Mouse (Mus musculus) CH12.LX (cell line): ENCODE data around the gene Spen. TPM values are rescaled to one million over a fixed set of nuclear protein-coding genes. Genes with fewer than 3 reads are reported as not detected.

Experiments
- DNase-seq: peaks from one replicate; pipeline ENCODE4 v3.0.0-alpha.2; 2013; ENCODE audit errors: extremely low read depth
- H3K27ac ChIP-seq: 2 replicates; pipeline ENCODE4 v1.5.1; 2012; ENCODE audit warnings: low read depth, mild to moderate bottlenecking, control low read depth, moderate library complexity; ENCODE audit not compliant: insufficient read depth
- H3K27me3 ChIP-seq: replicated peaks from 2 replicates; pipeline ENCODE3; 2012; ENCODE audit warnings: inconsistent platforms
- H3K36me3 ChIP-seq, 2 experiments: replicated peaks in 1 of 2; 2 replicates each; pipeline versions ENCODE3 to v1.6.1; 2012; ENCODE audit warnings: inconsistent platforms in 1 of 2, low read length in 1 of 2, mild to moderate bottlenecking in 1 of 2, mixed read lengths in 1 of 2, moderate library complexity in 1 of 2; ENCODE audit not compliant: control insufficient read depth in 1 of 2, insufficient read depth in 1 of 2
- H3K4me1 ChIP-seq, 2 experiments: 2 replicates each; pipeline ENCODE4 v1.6.1; 2012; ENCODE audit warnings: inconsistent platforms in 1 of 2, moderate library complexity in 1 of 2; ENCODE audit not compliant: insufficient read depth in 2 of 2, control insufficient read depth in 1 of 2
- H3K4me2 ChIP-seq: 2 replicates; pipeline ENCODE4 v1.6.1; 2012; ENCODE audit warnings: low read depth, mild to moderate bottlenecking, control low read depth; ENCODE audit not compliant: poor library complexity, insufficient read depth, severe bottlenecking
- H3K4me3 ChIP-seq, 3 experiments: fragments of 150-350 bp in 1 of 3; sonication (generic) in 1 of 3; replicated peaks in 1 of 3; 2 replicates each; pipeline versions ENCODE3 to v1.5.1; 2011 to 2012; ENCODE audit warnings: low read depth in 2 of 3, low read length in 2 of 3, mild to moderate bottlenecking in 2 of 3, moderate library complexity in 2 of 3, control low read depth in 1 of 3, improper control_type of control experiment in 1 of 3, inconsistent platforms in 1 of 3, mixed read lengths in 1 of 3; ENCODE audit not compliant: poor library complexity in 1 of 3
- H3K79me2 ChIP-seq: replicated peaks from 2 replicates; pipeline ENCODE4 v1.6.1; 2012; ENCODE audit warnings: mild to moderate bottlenecking, moderate library complexity; ENCODE audit not compliant: control insufficient read depth, poor library complexity, insufficient read depth, severe bottlenecking; ENCODE audit errors: extremely low read depth
- H3K9ac ChIP-seq: 2 replicates; pipeline ENCODE4 v1.6.1; 2012; ENCODE audit warnings: low read depth, mild to moderate bottlenecking, control low read depth, moderate library complexity; ENCODE audit not compliant: insufficient read depth
- H3K9me3 ChIP-seq: replicated peaks from 2 replicates; pipeline ENCODE3; 2012; ENCODE audit warnings: low read length, inconsistent platforms, mixed read lengths
- BHLHE40 ChIP-seq: IDR thresholded peaks from 2 replicates; pipeline ENCODE4 v1.6.1; 2011; ENCODE audit warnings: mild to moderate bottlenecking, low read depth, low read length, improper control_type of control experiment
- CHD2 ChIP-seq: IDR thresholded peaks from 2 replicates; pipeline ENCODE4 v1.6.1; 2011; ENCODE audit warnings: low read length, improper control_type of control experiment
- E2F4 ChIP-seq: IDR thresholded peaks from 2 replicates; pipeline ENCODE4 v1.6.1; 2011; ENCODE audit warnings: low read depth, low read length, improper control_type of control experiment; ENCODE audit not compliant: insufficient replicate concordance
- ETS1 ChIP-seq: conservative IDR thresholded peaks from 2 replicates; pipeline ENCODE4 v1.6.1; 2012; ENCODE audit warnings: low read depth, mild to moderate bottlenecking, inconsistent platforms, low read length, improper control_type of control experiment, moderate library complexity
- GABPA ChIP-seq: IDR thresholded peaks from 2 replicates; pipeline ENCODE4 v1.6.1; 2012; ENCODE audit warnings: low read depth, low read length, improper control_type of control experiment, inconsistent platforms; ENCODE audit not compliant: insufficient replicate concordance
- HCFC1 ChIP-seq: IDR thresholded peaks from 2 replicates; pipeline ENCODE4 v1.6.1; 2012; ENCODE audit warnings: low read depth, mild to moderate bottlenecking, inconsistent platforms, low read length, improper control_type of control experiment
- IRF4 ChIP-seq: IDR thresholded peaks from 2 replicates; pipeline ENCODE4 v1.6.1; 2014; ENCODE audit warnings: low read depth, mild to moderate bottlenecking, inconsistent platforms, low read length, improper control_type of control experiment
- JUND ChIP-seq: conservative IDR thresholded peaks from 2 replicates; pipeline ENCODE4 v1.6.1; 2011; ENCODE audit warnings: low read depth, low read length, improper control_type of control experiment
- MAFK ChIP-seq: IDR thresholded peaks from 2 replicates; pipeline ENCODE4 v1.6.1; 2011; ENCODE audit warnings: low read length, improper control_type of control experiment; ENCODE audit not compliant: insufficient replicate concordance
- MAZ ChIP-seq: IDR thresholded peaks from 2 replicates; pipeline ENCODE4 v1.6.1; 2012; ENCODE audit warnings: low read depth, mild to moderate bottlenecking, inconsistent platforms, low read length, improper control_type of control experiment, moderate library complexity
- MEF2A ChIP-seq: IDR thresholded peaks from 2 replicates; pipeline ENCODE4 v1.6.1; 2014; ENCODE audit warnings: low read depth, mild to moderate bottlenecking, inconsistent platforms, low read length, improper control_type of control experiment, borderline replicate concordance
- MXI1 ChIP-seq: IDR thresholded peaks from 2 replicates; pipeline ENCODE4 v1.6.1; 2011; ENCODE audit warnings: mild to moderate bottlenecking, low read depth, low read length, improper control_type of control experiment
- NRF1 ChIP-seq: IDR thresholded peaks from 2 replicates; pipeline ENCODE4 v1.6.1; 2014; ENCODE audit warnings: low read depth, mild to moderate bottlenecking, inconsistent platforms, low read length, improper control_type of control experiment, moderate library complexity
- PAX5 ChIP-seq: IDR thresholded peaks from 2 replicates; pipeline ENCODE4 v1.6.1; 2012; ENCODE audit warnings: low read length, inconsistent platforms, mixed read lengths
- POLR2A ChIP-seq: IDR thresholded peaks from 2 replicates; pipeline ENCODE4 v1.6.1; 2011; ENCODE audit warnings: low read depth, mild to moderate bottlenecking, improper control_type of control experiment, low read length
- POLR2AphosphoS2 ChIP-seq: IDR thresholded peaks from 2 replicates; pipeline ENCODE4 v1.6.1; 2011; ENCODE audit warnings: low read depth, low read length, improper control_type of control experiment
- RCOR1 ChIP-seq: conservative IDR thresholded peaks from 2 replicates; pipeline ENCODE4 v1.6.1; 2012; ENCODE audit warnings: low read depth, mild to moderate bottlenecking, inconsistent platforms, low read length, improper control_type of control experiment
- SIN3A ChIP-seq: IDR thresholded peaks from 2 replicates; pipeline ENCODE4 v1.6.1; 2012; ENCODE audit warnings: low read length, improper control_type of control experiment, inconsistent platforms
- SMC3 ChIP-seq: IDR thresholded peaks from 2 replicates; pipeline ENCODE4 v1.6.1; 2011; ENCODE audit warnings: low read depth, low read length, improper control_type of control experiment
- TBP ChIP-seq: conservative IDR thresholded peaks from 2 replicates; pipeline ENCODE4 v1.6.1; 2011; ENCODE audit warnings: low read depth, low read length, improper control_type of control experiment
- TCF12 ChIP-seq: IDR thresholded peaks from 2 replicates; pipeline ENCODE4 v1.6.1; 2014; ENCODE audit warnings: low read depth, mild to moderate bottlenecking, inconsistent platforms, low read length, improper control_type of control experiment
- ZKSCAN1 ChIP-seq: IDR thresholded peaks from 2 replicates; pipeline ENCODE4 v1.6.1; 2012; ENCODE audit warnings: low read depth, inconsistent platforms, low read length, improper control_type of control experiment, borderline replicate concordance
- ZMIZ1 ChIP-seq: IDR thresholded peaks from 2 replicates; pipeline ENCODE4 v1.6.1; 2012; ENCODE audit warnings: low read depth, mild to moderate bottlenecking, inconsistent platforms, low read length, improper control_type of control experiment
- dilution Hi-C: fragments of 300-500 bp; cut with MboI; formaldehyde crosslinking; loops from 2 replicates; pipeline ENCODE4 v1.14.3; 2020; ENCODE audit warnings: low sequenced_read_pairs; ENCODE audit not compliant: extremely low pct_unique_long_range_greater_than_20kb, extremely low pct_ligation_motif_present
- in situ Hi-C: fragments of 300-500 bp; cut with MboI; formaldehyde crosslinking; loops from 3 replicates; pipeline ENCODE4 v1.14.3; 2019; ENCODE audit warnings: low sequenced_read_pairs, low pct_ligation_motif_present, low pct_unique_long_range_greater_than_20kb, mixed read lengths
- polyA plus RNA-seq: library from polyadenylated mRNA; unstranded; fragments of >175 nt; gene quantifications from 2 replicates; pipeline ENCODE4 v1.2.1, GENCODE M21; 2012; ENCODE audit warnings: low read depth; ENCODE audit not compliant: insufficient read length
- total RNA-seq, 2 experiments: library from RNA; depleted of rRNA; stranded (reverse); fragments of 300-350 nt in 1 of 2; fragments of >200 nt in 1 of 2; gene quantifications; 2 replicates each; pipeline ENCODE4 v1.2.3; 2012 to 2014

The Spen gene
- total and polyA plus RNA-seq, 3 experiments = 4.0 to 21.6 (median 10.2) TPM

GRCm38 (mm10) chr4:141583919-141584318 is 45.5 kb upstream of the Spen start:
- no peak overlapping the region for H3K4me3 ChIP-seq
- H3K79me2 ChIP-seq = no peaks in the 10 kb centered on the region
- peaks cover 3% of the 10 kb centered on the region for H3K9me3 ChIP-seq
- peaks cover 0 to 20% of the 10 kb centered on the region in 2 experiments; a peak in 2 of 4 replicates for H3K4me1 ChIP-seq
- in situ Hi-C loops (loop anchor here (5.0 kb wide), 1 partner anchor 177 kb away; no protein-coding TSS in a partner anchor), dilution Hi-C loops (no loop called here)
- H3K27me3 ChIP-seq = no peaks in the 10 kb centered on the region
- no peak overlapping the region for H3K27ac ChIP-seq
- TF ChIP-seq GABPA = no peak
- no peak for TF ChIP-seq SIN3A
- no peak for TF ChIP-seq CHD2
- TF ChIP-seq POLR2AphosphoS2 = no peak
- TF ChIP-seq HCFC1 = no peak
- TF ChIP-seq SMC3 = no peak
- no peak for TF ChIP-seq JUND
- TF ChIP-seq E2F4 = no peak
- no peak for TF ChIP-seq TCF12
- no peak for TF ChIP-seq ZMIZ1
- TF ChIP-seq POLR2A = no peak
- TF ChIP-seq MAFK = no peak
- no peak for TF ChIP-seq ZKSCAN1
- no peak for TF ChIP-seq ETS1
- TF ChIP-seq RCOR1 = no peak
- no peak for TF ChIP-seq IRF4
- TF ChIP-seq BHLHE40 = no peak
- TF ChIP-seq PAX5 = no peak
- TF ChIP-seq TBP = no peak
- H3K36me3 ChIP-seq = no peaks in the 10 kb centered on the region
- H3K9ac ChIP-seq = no peak overlapping the region
- no peak for DNase-seq
- no peak overlapping the region for H3K4me2 ChIP-seq

- Histone ChIP-seq H3K79me2 (no peaks in the 10 kb centered on the region), H3K36me3 (no peaks in the 10 kb centered on the region), H3K9ac (no peak overlapping the region), H3K4me1 (peaks cover 0 to 7% of the 10 kb centered on the region in 2 experiments; a peak in 2 of 4 replicates), H3K9me3 (peaks cover 6% of the 10 kb centered on the region), H3K4me2 (no peak overlapping the region), H3K27ac (no peak overlapping the region), H3K4me3 (no peak overlapping the region), H3K27me3 (no peaks in the 10 kb centered on the region)
- dilution Hi-C loops (no loop called here), in situ Hi-C loops (loop anchor here (5.0 kb wide), 1 partner anchor 174 kb away; no protein-coding TSS in a partner anchor)
- TF ChIP-seq MXI1 (no peak), POLR2AphosphoS2 (no peak), NRF1 (no peak), MAZ (no peak), MEF2A (no peak), HCFC1 (no peak), SMC3 (no peak)
- DNase-seq = no peak
These were observed 42.7 kb upstream of the Spen start for GRCm38 (mm10) chr4:141581051-141581450.
